Mouse (Mus musculus): Measurements from ENCODE around the gene Strn4. TPM values are rescaled to one million over a fixed set of nuclear protein-coding genes. Genes with fewer than 3 reads are reported as not detected.

Strn4 gene
- 10 to 100 TPM; 42.3 to 46.1 TPM for total RNA-seq (2021)
- long read RNA-seq, experiment 1, transcript Strn4-202 (18 exons, 3,082 nt) = minor isoform, 58 of 146 reads
- long read RNA-seq, experiment 1, transcript Strn4-201 (18 exons, 3,535 nt) = major isoform, 63 of 146 reads
- long read RNA-seq, experiment 1, partial matches to known transcripts = 17 of 146 reads
- long read RNA-seq, experiment 1, other reads (novel, unspliced or antisense) = 8 of 146 reads
- long read RNA-seq, experiment 2, transcript Strn4-202 (18 exons, 3,082 nt) = minor isoform, 43 of 100 reads
- long read RNA-seq, experiment 2, transcript Strn4-201 (18 exons, 3,535 nt) = major isoform, 44 of 100 reads
- long read RNA-seq, experiment 2, partial matches to known transcripts = 6 of 100 reads
- long read RNA-seq, experiment 2, other reads (novel, unspliced or antisense) = 7 of 100 reads

DNA sequence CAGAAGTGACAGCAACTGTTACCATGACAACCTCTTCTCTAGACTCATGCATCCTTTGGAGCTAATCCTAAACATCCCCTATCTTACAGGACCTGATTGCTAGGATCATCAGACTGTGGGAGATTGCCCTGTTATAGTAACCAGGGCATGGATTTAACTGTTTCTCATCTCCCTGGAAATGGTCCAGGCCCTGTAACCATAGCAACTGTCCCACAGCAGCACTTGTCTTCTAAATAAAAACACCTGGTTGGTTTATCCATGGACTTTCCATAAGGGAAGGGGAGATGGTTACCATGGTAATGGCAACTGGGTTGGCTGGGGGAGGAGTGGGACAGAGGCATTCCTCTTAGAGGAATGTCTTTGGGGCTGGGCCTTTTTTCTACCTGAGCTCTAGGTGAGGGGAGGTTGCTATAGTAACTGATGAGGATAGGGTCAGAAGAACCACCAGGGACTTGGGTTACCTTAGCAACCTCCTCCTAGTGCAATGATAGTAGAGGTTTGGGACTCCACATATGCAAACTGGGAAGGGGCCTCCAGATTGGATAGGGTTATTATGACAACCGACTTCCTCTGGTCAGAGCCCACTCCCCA lies at the start of gene Strn4:
Gene Strn4, plus strand, starts transcription at position 539 of the 591 bp plus-strand sequence.
- no peak for DNase-seq

DNA sequence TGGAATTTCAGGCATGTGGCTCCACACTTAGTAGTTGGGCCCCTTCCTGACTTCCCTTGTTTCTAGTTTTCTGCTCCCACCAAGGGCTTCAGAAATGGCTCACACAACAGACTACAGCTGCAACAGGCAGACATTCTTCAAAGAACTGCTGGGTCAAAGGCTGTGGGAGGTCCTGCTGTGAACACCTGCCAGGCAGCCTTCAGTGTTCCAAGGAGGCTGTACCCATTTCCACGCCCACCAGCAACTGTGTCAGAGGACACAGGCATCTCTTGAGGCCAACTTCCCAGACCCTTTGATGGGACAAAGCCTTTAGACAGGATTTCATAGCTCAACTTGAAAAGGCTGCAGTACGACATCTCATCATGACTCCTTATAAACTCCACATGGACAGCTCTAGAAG lies 49.2 kb upstream of the Strn4 start:
- no peak for DNase-seq

DNA sequence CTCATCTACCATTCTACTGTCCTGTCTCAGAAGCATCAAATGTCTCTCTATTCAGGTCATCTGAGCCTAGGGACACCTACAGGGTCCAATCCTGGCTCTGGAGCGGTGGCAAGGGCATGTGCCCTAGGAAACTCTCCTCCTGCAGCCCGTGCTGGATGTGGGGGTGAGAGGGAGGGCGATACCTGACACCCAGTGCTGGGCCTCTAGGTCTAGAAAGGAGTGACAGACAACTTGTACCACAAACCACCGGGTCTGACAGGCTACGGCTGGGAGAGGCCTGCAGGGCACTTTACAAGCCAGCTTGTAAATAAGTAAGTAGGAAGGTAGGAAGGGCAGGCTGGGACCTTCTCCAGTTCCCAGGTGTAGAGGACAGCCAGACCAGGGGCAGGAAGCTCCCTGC lies 39.8 kb upstream of the Strn4 start:
- no peak for DNase-seq

- no peak for DNase-seq
These were observed 35.6 kb upstream of the Strn4 start for GRCm38 (mm10) chr7:16780076-16780475.

DNA sequence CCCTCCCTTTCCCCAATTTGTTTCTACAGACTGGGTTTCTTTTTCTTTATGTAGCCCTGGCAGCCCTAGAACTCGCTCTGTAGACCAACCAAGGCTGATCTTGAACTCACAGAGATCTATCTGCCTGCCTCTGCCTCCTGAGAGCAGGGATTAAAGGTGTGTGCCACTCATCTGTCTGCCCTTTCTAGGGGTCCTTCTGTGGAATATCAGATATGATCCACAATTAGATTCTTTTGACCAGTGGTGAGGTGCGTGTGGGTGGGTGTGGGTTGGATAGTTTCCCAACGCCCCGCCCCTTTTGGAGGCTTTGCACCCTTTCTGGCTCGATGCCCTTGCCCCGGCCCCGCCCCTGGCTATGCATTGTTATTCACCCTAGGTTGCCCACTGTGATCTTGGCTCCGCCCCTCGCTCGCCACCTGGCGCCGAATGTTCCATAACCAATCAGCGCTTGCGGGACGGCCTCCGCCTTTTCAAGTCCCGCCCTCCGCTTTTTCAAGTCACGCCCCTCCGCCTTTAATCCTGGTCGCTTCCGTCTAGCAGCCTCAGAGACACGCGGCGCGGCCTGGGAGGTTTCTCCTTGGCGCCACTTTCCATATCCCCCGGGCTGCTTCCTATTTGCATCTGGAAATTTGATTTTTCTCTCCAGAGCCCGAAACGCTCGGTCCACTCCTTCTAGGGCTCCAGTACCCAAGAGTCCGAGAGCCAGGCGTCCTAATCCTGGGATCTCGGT lies 34.7 kb upstream of the Strn4 start, which contains the start of gene Slc1a5:
Gene Slc1a5, plus strand, starts transcription at position 516 of the 730 bp plus-strand sequence.
- DNase-seq = peak; percentile 85

- DNase-seq = no peak
These were observed 34.2 kb upstream of the Strn4 start for GRCm38 (mm10) chr7:16781555-16781815.

- peak; percentile 35 for DNase-seq
These were observed 33.7 kb upstream of the Strn4 start for GRCm38 (mm10) chr7:16781816-16782554.

DNA sequence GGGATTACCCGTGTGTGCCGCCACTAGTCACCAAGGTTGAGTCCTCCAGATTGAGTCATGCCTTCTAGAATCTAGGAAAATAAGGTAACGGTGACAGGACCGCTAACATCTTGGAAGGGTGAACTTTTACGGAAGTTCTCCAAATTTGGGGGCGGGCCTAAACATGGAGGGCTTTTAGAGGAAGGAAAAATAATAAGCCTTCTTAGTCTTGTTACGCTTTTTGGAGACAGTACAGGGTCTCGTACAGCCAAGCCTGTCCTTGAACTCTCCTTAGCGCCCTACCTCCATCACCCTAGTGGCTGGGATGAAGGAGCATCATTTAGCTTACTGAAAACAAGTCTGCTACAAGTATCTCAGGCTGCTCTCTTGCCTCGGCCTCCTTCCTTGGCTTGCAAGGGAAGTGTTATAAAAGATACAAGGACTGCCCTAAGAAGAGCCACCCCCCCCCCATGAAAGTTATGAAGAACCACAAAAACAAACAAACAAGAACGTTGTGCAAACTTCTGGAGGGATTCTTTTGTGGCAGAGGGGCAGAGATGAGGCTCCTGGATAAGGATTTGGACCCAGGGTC lies 33.0 kb upstream of the Strn4 start:
- no peak for DNase-seq

- no peak for DNase-seq
These were observed 32.4 kb upstream of the Strn4 start for GRCm38 (mm10) chr7:16783224-16783688.

GRCm38 (mm10) chr7:16783758-16784415 lies 31.8 kb upstream of the Strn4 start:
- peak; percentile 51 for DNase-seq

- DNase-seq = no peak
These were observed 31.2 kb upstream of the Strn4 start for GRCm38 (mm10) chr7:16784498-16784976.

DNA sequence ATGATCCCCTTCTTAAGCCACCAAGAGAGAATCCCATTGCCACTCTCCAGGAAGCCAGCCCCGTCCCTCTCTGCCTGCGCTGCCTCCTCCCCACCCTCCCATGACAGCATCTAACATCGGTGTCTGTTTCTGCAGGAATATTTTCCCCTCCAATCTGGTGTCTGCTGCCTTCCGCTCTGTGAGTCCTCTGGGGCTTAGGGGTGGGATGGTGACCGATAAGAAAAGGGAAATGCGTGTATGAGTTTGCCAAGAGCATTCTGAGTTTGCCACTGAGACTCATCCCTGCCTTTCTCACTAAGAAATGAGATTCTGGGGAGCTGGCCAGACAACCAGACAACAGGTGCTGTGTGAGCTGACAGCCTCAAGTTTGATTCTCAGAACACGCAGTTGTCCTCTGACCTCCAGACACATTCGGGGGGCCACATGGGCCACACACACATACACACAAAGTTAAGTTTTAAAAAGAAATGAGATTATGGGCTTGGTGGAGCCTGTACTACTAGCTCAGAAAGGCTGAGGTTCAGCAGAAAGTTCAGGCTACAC lies 30.1 kb upstream of the Strn4 start:
- no peak for DNase-seq

GRCm38 (mm10) chr7:16792316-16792715 lies 23.4 kb upstream of the Strn4 start:
- DNase-seq = no peak

GRCm38 (mm10) chr7:16793010-16793725 lies 22.5 kb upstream of the Strn4 start:
- no peak for DNase-seq

DNA sequence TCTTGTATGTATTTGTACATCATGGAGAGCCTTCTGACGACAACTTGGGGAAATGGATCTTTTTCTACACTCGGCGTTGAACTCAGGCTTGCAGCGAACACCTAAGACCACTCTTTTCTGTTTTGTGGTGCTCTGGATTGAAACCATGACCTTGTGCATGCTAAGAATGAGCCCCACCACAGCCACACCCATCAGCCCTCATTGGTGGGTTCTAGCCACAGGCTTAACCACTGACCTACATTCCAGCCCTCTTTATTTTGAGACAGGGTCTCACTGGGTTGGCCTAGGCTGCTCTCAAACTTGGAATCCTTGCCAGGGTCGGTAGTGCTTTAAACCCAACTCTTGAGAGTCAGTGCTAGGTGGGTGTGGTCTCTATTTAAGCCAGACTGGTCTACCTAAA lies 20.8 kb upstream of the Strn4 start:
- DNase-seq = no peak

GRCm38 (mm10) chr7:16804409-16805028 lies 11.2 kb upstream of the Strn4 start:
- no peak for DNase-seq

GRCm38 (mm10) chr7:16807936-16808335 lies 7.8 kb upstream of the Strn4 start:
- no peak for DNase-seq

DNA sequence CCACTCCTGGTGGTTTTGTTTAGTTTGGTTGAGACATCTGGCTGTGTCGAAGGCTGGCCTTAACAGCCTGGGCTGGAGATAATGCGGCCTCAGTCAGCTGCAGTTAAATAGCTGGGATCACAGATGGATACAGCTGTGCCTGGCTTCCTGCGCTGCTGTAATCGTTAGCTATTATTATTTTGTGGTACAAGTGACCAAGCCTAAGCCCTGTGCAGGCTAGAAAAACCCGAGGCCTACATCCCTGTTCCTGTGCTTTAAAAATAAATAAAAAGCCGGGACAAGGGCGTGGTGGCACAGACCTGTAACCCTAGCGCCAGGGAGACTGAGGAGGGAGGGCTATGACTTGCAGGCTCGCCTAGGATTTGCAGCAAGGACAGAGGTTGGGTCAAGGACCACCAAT lies 7.0 kb upstream of the Strn4 start:
- no peak for DNase-seq

GRCm38 (mm10) chr7:16809739-16810138 lies 6.0 kb upstream of the Strn4 start:
- peak; percentile 69 for DNase-seq

DNA sequence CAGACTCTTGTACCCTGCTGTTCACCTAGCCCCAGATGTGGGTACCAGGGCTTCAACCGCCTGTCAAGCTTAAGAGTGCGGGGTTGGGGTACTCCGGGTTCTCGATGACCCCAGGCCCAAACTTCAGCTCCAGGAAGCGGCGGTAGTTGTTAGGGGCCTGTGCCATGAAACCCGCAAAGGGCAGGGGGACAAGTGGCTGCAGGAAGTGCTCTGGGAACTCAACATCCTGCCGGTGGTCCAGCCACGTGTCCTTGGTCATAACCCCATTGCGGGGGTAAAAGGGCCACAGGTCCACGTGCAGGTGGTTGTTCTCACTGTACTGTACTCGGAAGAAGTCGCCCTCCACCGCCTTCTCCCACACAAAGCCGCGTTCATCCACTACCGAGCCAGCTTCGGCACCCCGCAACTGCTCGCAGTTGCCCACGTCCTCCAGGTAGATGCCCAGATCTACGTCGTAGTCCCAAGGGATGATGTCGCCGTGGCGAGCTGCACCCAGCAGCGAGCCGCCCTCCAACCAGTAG lies 5.2 kb upstream of the Strn4 start:
- no peak for DNase-seq
